ENCODE assay signal across 27 mouse cellular contexts in the genomic region with DNA sequence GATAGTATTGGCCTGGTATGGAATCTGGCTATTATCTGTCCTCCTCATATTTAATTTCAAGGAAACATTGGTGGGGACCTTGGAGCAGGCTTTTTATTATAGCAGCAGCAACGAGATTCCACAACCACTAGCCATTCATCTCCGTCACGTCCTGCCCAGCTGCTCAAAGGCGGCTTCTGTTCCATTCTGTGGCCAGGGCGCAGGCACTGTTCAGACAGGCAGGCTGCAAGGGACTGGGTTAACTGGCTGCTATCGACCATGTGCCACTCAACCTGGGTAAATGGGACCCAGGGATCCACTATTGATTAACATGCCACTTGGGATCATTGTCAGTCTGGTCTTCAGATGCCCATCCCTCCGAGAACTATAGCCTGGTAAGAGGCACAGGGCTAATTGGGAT. TPM values are rescaled to one million over a fixed set of nuclear protein-coding genes. Genes with fewer than 3 reads are reported as not detected.
DNase-seq lines count a peak whose midpoint lies in the region; ATAC-seq lines count a peak whose summit lies in the region.
"Had no signal": no experiment of that assay in that cellular context is flagged by ENCODE, and none has a peak within 500 bp of the region (broad histone marks: within the 10 kb centered on the region; RNA-seq: fewer than 3 reads in every experiment).

No protein-coding gene starts in this region.

- DNase-seq in neural tube, embryonic 11.5 days (ENCODE audit: low spot score): peak; percentile 33
- no peak for DNase-seq in embryo, embryonic 10 days (ENCODE audit: low spot score)
- no peak for DNase-seq in right cerebral cortex, postnatal 4 days
- DNase-seq: adrenal gland, adult 2 months; adrenal gland, postnatal 14 days; cerebellum, adult 11 months; cerebellum, adult 2 months; cerebellum, adult 9-11 months; cerebellum, postnatal 25 days; embryo, embryonic 11 days; gastrocnemius, postnatal 10 days; gastrocnemius, postnatal 36 days; heart, adult 2 months; heart, postnatal 14 days; heart, postnatal 4 days had no signal

- no peaks in the 10 kb centered on the region for H3K9me3 ChIP-seq in neural tube, embryonic 11.5 days (ENCODE audit: control insufficient read depth, low read length)
- no peaks in the 10 kb centered on the region for H3K9me3 ChIP-seq in neural tube, embryonic 15.5 days (replicated peaks)
- no peaks in the 10 kb centered on the region for H3K9me3 ChIP-seq in hindbrain, embryonic 12.5 days (replicated peaks)
- no peaks in the 10 kb centered on the region for H3K9me3 ChIP-seq in hindbrain, embryonic 15.5 days
- H3K9me3 ChIP-seq: embryonic facial prominence, embryonic 10.5 days; embryonic facial prominence, embryonic 13.5 days; forebrain, embryonic 13.5 days; heart, embryonic 10.5 days; heart, embryonic 13.5 days; intestine, embryonic 15.5 days had no signal

- no peak overlapping the region for H3K4me2 ChIP-seq in neural tube, embryonic 11.5 days (ENCODE audit: low read depth)
- no peak overlapping the region for H3K4me2 ChIP-seq in neural tube, embryonic 15.5 days
- H3K4me2 ChIP-seq in hindbrain, embryonic 12.5 days (replicated peaks): no peak overlapping the region
- H3K4me2 ChIP-seq in hindbrain, embryonic 15.5 days: no peak overlapping the region
- H3K4me2 ChIP-seq: embryonic facial prominence, embryonic 13.5 days; forebrain, embryonic 13.5 days; heart, embryonic 13.5 days; intestine, embryonic 15.5 days had no signal

- 61% methylated on average over 7 of the region's 7 CpGs for WGBS in neural tube, embryonic 11.5 days
- 42% methylated on average over 7 of the region's 7 CpGs for WGBS in neural tube, embryonic 15.5 days
- 61% methylated on average over 7 of the region's 7 CpGs for WGBS in hindbrain, embryonic 12.5 days
- 49% methylated on average over 7 of the region's 7 CpGs for WGBS in hindbrain, embryonic 15.5 days

- H3K9ac ChIP-seq in neural tube, embryonic 11.5 days (ENCODE audit: low read length): no peak overlapping the region
- no peak overlapping the region for H3K9ac ChIP-seq in neural tube, embryonic 15.5 days (replicated peaks)
- no peak overlapping the region for H3K9ac ChIP-seq in hindbrain, embryonic 12.5 days
- no peak overlapping the region for H3K9ac ChIP-seq in hindbrain, embryonic 15.5 days
- H3K9ac ChIP-seq: embryonic facial prominence, embryonic 13.5 days; forebrain, embryonic 13.5 days; heart, embryonic 13.5 days; intestine, embryonic 15.5 days had no signal

- H3K36me3 ChIP-seq in neural tube, embryonic 11.5 days (ENCODE audit: control insufficient read depth, insufficient read depth, low read length): no peaks in the 10 kb centered on the region
- no peaks in the 10 kb centered on the region for H3K36me3 ChIP-seq in neural tube, embryonic 15.5 days
- H3K36me3 ChIP-seq in hindbrain, embryonic 12.5 days: no peaks in the 10 kb centered on the region
- no peaks in the 10 kb centered on the region for H3K36me3 ChIP-seq in hindbrain, embryonic 15.5 days
- H3K36me3 ChIP-seq: embryonic facial prominence, embryonic 10.5 days; embryonic facial prominence, embryonic 13.5 days; heart, embryonic 10.5 days; heart, embryonic 13.5 days; intestine, embryonic 15.5 days had no signal

- H3K4me3 ChIP-seq in neural tube, embryonic 11.5 days (ENCODE audit: low read depth, low read length): no peak overlapping the region
- no peak overlapping the region for H3K4me3 ChIP-seq in neural tube, embryonic 15.5 days (replicated peaks)
- H3K4me3 ChIP-seq in hindbrain, embryonic 12.5 days: no peak overlapping the region
- H3K4me3 ChIP-seq in hindbrain, embryonic 15.5 days: no peak overlapping the region
- H3K4me3 ChIP-seq: embryonic facial prominence, embryonic 10.5 days; embryonic facial prominence, embryonic 13.5 days; erythroblast, embryonic 14.5 days; forebrain, embryonic 13.5 days; heart, adult 2 months; heart, embryonic 10.5 days; heart, embryonic 13.5 days; intestine, embryonic 15.5 days had no signal

- no peaks in the 10 kb centered on the region for H3K27me3 ChIP-seq in neural tube, embryonic 11.5 days (ENCODE audit: control insufficient read depth, insufficient read depth, low read length)
- no peaks in the 10 kb centered on the region for H3K27me3 ChIP-seq in neural tube, embryonic 15.5 days (replicated peaks)
- no peaks in the 10 kb centered on the region for H3K27me3 ChIP-seq in hindbrain, embryonic 12.5 days
- H3K27me3 ChIP-seq in hindbrain, embryonic 15.5 days: no peaks in the 10 kb centered on the region
- H3K27me3 ChIP-seq: embryonic facial prominence, embryonic 13.5 days; forebrain, embryonic 13.5 days; heart, embryonic 13.5 days; intestine, embryonic 15.5 days had no signal

- ATAC-seq in neural tube, embryonic 11.5 days (ENCODE audit: insufficient read depth, low FRiP score, low TSS enrichment): no peak
- no peak for ATAC-seq in neural tube, embryonic 15.5 days (ENCODE audit: low FRiP score)
- peak; percentile 67; the same call in 1 of the 2 replicates for ATAC-seq in hindbrain, embryonic 12.5 days (ENCODE audit: low FRiP score)
- peak; percentile 55; the same call in 1 of the 2 replicates for ATAC-seq in hindbrain, embryonic 15.5 days (ENCODE audit: low FRiP score, low read depth)
- ATAC-seq: CD4-positive, CD25-positive, alpha-beta regulatory T cell, adult 4 months; forebrain, embryonic 13.5 days; forebrain, embryonic 16.5 days; intestine, embryonic 15.5 days had no signal

- H3K27ac ChIP-seq in neural tube, embryonic 11.5 days (ENCODE audit: low read depth, low read length): no peak overlapping the region
- H3K27ac ChIP-seq in neural tube, embryonic 15.5 days (replicated peaks): no peak overlapping the region
- H3K27ac ChIP-seq in hindbrain, embryonic 12.5 days: peak overlapping the region; percentile 67; the same call in 1 of the 2 replicates
- H3K27ac ChIP-seq in hindbrain, embryonic 15.5 days (replicated peaks): no peak overlapping the region; the same call in 1 of the 2 replicates
- H3K27ac ChIP-seq: embryonic facial prominence, embryonic 10.5 days; embryonic facial prominence, embryonic 13.5 days; forebrain, embryonic 13.5 days; heart, adult 2 months; heart, embryonic 10.5 days; heart, embryonic 13.5 days; intestine, embryonic 15.5 days had no signal

- no peaks in the 10 kb centered on the region for H3K4me1 ChIP-seq in neural tube, embryonic 11.5 days (ENCODE audit: control insufficient read depth, insufficient read depth, low read length)
- no peaks in the 10 kb centered on the region for H3K4me1 ChIP-seq in neural tube, embryonic 15.5 days
- H3K4me1 ChIP-seq in hindbrain, embryonic 12.5 days: peaks cover 8% of the 10 kb centered on the region
- peaks cover 6% of the 10 kb centered on the region; the same call in 1 of the 2 replicates for H3K4me1 ChIP-seq in hindbrain, embryonic 15.5 days (replicated peaks)
- H3K4me1 ChIP-seq: embryonic facial prominence, embryonic 10.5 days; embryonic facial prominence, embryonic 13.5 days; forebrain, embryonic 13.5 days; intestine, embryonic 15.5 days had no signal

RNA-seq across cellular contexts. Expression of a gene that starts 27.4 kb away (rescaled TPM):
- 32.8 and 38.3 TPM in 2 replicates for polyA plus RNA-seq in neural tube, embryonic 11.5 days (2014; fragmentation: Nextera tagmentation; extraction: Ambion mirVana)
- 34.8 and 36.4 TPM in 2 replicates for polyA plus RNA-seq in neural tube, embryonic 15.5 days (2015; fragmentation: Nextera tagmentation; extraction: Ambion mirVana)
- polyA plus RNA-seq in hindbrain, embryonic 12.5 days (2016; fragmentation: Nextera tagmentation; extraction: Ambion mirVana): 62.8 and 65.2 TPM in 2 replicates
- polyA plus RNA-seq in hindbrain, embryonic 15.5 days (2015; fragmentation: Nextera tagmentation; extraction: Ambion mirVana): 47.4 and 57.2 TPM in 2 replicates

Comparison
In these comparisons a context has a peak if more than half of its experiments do, and no peak if none do; other contexts are left out.
1. ATAC-seq: peak in hindbrain, embryonic 12.5 days (single experiment) and hindbrain, embryonic 15.5 days (single experiment); none in neural tube, embryonic 11.5 days (single experiment) and neural tube, embryonic 15.5 days (single experiment).